Mouse (Mus musculus) retina, embryonic 14.5 days (tissue): ENCODE measurements around the gene Tvp23a.

ENCODE experiments used
- DNase-seq: peaks from one replicate; pipeline ENCODE4 v3.0.0-alpha.2; 2015; ENCODE audit warnings: low spot score

Tvp23a gene

DNA sequence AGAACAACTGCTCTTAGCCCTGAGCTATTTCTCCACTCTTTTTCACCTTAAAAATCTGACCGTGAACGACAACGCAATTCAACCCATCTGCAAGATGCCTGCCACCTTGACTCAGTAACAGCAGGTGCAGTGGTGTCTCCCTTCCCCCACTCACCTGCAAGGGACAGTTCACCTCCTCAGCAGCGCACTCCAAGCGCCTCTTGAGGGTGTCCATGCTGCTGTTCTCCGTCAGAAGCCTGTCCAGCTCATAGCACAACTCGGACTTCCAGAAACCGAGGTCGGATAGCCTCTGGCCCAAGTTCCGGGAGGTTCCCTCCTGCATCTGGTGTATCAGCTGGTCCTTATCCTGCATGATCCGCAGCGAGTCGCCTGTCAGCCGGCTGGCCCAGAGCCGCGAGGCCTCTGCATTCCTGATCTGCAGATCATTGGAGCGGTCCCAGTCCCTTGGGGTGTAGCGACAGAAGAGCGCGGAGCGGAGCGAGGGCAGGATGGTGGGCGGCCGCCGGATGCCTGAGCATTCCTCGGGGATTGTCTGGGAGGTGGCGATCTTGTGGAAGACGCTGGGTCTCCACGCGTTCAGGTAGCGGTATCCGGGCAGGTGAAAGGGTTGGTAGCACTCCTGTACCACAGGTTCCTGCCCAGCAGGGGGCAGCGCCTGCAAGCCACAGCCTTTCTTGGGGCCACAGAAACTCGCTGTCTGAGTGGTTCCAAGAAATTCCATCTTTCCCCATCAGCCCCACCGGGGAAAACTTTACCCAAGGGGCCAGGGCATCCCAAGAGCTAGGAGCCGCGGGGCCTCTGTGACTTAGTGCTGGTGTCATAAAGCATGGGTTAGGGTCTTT lies 52.2 kb downstream of the Tvp23a start, which contains the start of gene Tekt5:
TSS of gene Tekt5 (minus strand) at position 792 of the 842 bp plus-strand sequence.
- DNase-seq, result peak; percentile 49

DNA sequence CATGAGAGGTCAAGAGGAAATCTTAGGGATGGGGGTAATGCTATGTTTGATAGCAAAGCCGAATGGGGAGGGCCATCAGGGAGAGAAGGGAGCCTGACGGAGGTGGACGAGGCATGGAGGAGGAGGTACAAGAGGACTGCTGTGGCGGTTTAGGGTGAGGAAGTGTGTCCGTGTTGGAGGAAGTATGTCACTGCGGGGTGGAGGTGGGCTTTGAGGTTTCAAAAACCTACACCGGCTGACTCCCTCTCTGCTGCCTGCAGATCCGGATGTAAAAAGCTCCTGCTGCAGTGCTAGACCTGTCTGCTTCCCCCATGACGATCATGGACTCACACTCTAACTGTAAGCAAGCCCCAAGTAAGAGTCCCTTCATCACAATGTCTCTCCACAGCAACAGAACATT lies 54.6 kb downstream of the Tvp23a start:
- DNase-seq, result no peak

DNA sequence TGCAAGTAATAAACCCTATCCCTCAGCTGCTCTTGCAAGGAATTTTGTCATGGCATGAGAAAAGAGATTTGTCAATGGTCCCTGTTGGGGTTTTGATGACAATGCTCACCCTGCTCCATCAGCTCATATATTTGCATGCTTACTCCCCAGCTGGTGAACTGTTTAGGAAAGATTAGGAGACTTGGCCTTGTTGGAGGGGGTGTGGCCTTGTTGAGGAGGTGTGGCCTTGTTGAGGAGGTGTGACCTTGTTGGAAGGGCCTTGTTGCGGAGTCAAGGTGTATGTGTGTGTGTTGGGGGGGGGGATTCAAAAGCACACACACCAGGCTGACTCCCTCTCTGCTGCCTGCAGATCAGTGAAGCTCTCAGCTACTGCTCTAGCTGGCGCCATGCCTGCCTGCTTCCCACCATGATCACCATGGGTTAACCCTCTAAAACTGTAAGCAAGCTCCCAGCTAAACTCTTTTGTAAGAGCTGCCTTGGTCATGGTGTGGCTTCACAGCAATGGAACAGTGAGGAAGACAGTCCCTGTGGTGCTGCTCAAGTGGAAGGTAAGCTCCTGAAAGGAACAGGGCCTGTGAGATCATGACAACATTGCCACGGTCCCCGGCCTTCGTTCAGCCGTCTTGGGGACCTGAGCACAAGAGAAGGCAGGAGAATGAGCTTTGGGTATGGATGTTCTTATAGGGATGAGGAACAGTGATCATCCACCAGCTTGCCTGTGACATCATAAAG lies 58.4 kb downstream of the Tvp23a start:
- no peak for DNase-seq

DNA sequence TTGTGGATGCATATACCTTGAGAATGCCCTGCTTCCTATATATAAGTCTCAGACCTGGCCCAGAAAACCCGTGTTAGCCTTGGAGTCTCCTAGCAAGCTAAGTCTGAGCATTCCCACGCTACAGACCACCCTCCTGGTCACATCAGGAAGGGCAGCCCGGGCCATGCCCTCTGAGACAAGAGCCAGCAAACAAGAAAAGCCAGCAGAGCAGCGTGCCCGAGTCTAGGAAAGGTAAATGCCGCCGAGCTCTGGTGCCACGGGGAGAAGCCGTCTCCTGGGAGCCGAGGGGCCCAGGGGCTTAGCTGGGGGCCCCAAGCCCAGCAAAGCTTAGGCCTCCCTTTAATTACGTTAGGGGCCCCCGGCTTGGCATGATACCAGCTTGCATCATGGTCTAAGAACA lies 61.9 kb downstream of the Tvp23a start:
- DNase-seq, result no peak

DNA sequence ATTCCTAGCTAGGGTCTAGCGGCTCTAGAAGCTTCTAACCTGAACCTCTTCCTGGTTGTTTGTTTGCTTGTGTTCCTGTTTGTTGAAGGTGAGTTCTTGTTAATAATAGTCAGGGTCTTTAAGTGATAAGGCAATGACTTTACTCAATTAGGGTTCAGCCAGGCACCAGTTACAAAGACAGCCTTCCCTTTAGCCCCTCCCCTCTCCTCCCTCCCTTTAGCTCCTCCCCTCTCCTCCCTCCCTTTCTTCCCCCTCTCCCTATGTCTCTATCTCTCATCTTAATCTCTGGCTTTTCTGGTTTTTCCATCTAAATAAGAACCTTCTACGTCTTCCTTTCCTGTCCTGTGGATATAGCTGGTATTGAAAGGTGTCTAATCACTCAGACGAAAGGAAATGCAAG lies 62.6 kb downstream of the Tvp23a start:
- DNase-seq, result no peak

DNA sequence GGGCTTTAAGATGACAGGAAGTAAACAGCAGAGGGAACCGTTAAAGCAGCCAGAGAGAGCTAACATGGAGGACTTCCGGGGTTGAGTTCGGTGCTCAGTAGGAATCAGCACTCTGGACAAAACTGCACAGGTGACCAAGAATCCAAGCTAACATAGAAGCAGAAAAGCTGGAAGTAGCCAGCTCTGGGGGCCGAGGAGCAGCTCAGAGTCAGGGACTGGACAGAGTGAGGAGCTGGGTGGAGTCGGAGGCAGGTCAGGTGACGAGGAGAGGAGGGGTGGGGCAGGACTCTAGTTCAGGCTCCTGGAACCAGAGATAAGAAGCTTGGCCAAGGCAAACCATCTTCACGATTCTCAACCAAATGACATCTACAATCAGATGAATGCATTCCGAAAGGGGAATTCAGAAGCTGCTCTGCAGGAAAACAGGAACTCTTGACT lies 63.1 kb downstream of the Tvp23a start:
- no peak for DNase-seq

DNA sequence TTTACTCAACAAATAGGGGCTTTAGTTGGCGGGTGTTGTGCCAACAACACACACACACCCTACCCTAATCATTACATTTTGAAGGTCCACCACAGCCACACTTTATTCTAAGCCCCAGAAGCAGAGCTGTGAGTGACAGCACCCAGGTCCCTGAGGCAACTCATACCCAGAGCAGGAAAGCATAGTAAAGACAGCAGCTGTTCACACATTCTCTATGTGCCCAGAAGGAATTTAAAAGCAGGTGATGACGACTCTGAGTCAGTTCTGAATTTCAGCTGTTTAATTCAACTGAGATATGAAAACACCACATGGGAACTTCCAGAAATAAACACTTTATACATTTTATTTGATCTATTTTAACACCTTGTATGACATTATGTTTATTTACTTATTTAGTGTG lies 67.6 kb downstream of the Tvp23a start:
- no peak for DNase-seq

DNA sequence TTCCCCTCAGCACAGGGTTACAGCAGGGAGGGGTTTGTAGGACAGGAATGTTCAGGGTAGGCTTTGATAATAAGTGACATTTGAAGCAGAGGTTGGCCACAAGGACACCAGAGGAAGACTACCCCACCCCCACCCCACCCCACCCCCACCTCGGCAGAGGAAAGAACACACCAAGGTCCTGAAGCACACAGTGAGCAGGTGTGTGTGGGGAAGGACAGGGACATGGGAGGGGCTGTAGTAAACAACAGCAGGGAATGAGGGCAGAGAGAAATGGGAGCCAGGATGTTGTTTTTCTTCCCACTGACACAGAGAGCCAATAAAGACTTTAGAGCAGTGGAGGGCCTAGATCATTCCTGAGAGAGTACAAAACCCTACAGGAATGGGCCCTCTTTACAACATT lies 69.9 kb downstream of the Tvp23a start:
- no peak for DNase-seq

DNA sequence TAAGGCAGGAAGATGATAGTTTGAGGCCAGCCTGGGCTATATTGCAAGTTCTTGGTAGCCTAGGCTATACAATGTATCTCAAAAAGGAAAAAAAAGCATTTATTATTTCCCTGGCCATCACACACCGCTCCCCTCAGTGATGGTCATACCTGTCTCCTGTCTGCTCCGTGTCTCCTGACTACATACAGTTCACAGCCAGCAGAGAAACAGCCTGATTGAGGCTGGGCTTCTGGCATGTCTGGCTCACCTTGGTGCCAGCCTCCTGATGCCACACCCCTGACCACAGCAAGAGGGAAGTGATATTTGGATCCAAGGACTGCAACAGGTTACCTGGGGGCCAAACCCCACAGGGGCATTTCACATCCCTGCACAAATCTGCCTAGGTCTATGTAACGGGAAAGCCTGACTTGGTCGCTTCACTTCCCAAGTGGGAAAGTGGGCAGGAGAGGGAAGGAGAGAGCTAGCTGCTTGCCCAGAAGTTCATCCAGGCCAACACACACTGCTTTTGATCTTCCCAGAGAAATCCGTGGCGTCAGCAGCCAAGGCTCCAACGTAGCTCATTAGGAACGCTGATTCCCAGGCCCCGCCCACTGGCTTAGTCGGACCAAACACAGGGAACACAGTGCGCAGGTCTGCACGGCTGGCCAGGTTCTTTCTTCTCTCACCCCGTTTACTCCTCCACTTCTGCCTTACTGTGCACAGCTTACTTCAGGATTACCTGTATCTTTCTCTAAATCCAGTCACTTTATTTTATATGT lies 72.7 kb downstream of the Tvp23a start:
- DNase-seq, result peak; percentile 75

DNA sequence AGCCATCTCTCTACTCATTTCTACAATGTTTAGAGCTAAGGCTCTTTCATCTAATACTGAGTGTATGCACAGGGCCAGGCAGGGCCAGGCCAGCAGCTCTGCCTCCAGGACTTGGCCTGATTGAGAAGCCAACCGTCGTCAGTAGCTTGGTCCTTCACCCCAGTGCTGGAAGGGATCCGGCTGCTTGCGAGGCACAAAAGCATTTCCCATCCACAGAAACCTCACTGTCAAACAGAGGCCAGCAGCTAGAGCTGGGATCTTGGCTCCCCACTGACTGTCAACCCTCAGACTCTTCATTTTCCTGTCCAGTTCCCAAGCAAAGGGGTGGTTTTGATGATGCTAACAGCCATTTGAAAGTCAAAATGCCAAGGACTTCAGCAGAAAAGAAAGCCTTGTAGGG lies 74.8 kb downstream of the Tvp23a start:
- DNase-seq, result no peak
